Mouse (Mus musculus) frontal cortex, adult (tissue): ENCODE results near the gene Ugt1a8.
"Not testable (repeated sequence)": the region's sequence is repeated elsewhere in the genome, so short reads cannot be mapped to it uniquely, and the experiment has no call there.

Source experiments
- ATAC-seq: cut with Nextera tagmentation; 2 replicates; pipeline ENCODE4 v1.9.2; 2017; ENCODE audit warnings: mild to moderate bottlenecking, moderate library complexity, mixed read lengths; ENCODE audit not compliant: low TSS enrichment

Ugt1a8 gene

GRCm38 (mm10) chr1:88109027-88109557 is 21.5 kb downstream of the Ugt1a8 start:
- ATAC-seq, result not testable (repeated sequence)

- ATAC-seq, result not testable (repeated sequence)
These were observed 22.0 kb downstream of the Ugt1a8 start for GRCm38 (mm10) chr1:88109604-88110003.

GRCm38 (mm10) chr1:88112769-88113168 is 25.2 kb downstream of the Ugt1a8 start:
- ATAC-seq, result not testable (repeated sequence)

- peak; percentile 84 for ATAC-seq
These were observed 32.9 kb downstream of the Ugt1a8 start for GRCm38 (mm10) chr1:88120550-88120949.

GRCm38 (mm10) chr1:88121521-88121920 is 33.9 kb downstream of the Ugt1a8 start:
- not testable (repeated sequence) for ATAC-seq

GRCm38 (mm10) chr1:88125827-88126360 is 38.3 kb downstream of the Ugt1a8 start:
- not testable (repeated sequence) for ATAC-seq

GRCm38 (mm10) chr1:88129091-88129490 is 41.5 kb downstream of the Ugt1a8 start:
- not testable (repeated sequence) for ATAC-seq

- not testable (repeated sequence) for ATAC-seq
These were observed 42.6 kb downstream of the Ugt1a8 start for GRCm38 (mm10) chr1:88130223-88130622.

GRCm38 (mm10) chr1:88133908-88134456 is 46.4 kb downstream of the Ugt1a8 start:
- ATAC-seq, result no peak

- not testable (repeated sequence) for ATAC-seq
These were observed 46.9 kb downstream of the Ugt1a8 start, which contains the start of gene Ugt1a6a for GRCm38 (mm10) chr1:88134457-88135011. Ugt1a6a (plus strand) TSS chr1:88134809.

GRCm38 (mm10) chr1:88135229-88135904 is 47.8 kb downstream of the Ugt1a8 start:
- ATAC-seq, result not testable (repeated sequence)

GRCm38 (mm10) chr1:88136646-88137045 is 49.0 kb downstream of the Ugt1a8 start:
- ATAC-seq, result no peak

- ATAC-seq, result no peak
These were observed 49.7 kb downstream of the Ugt1a8 start for GRCm38 (mm10) chr1:88137264-88137663.

GRCm38 (mm10) chr1:88138145-88138544 is 50.5 kb downstream of the Ugt1a8 start:
- no peak for ATAC-seq

- not testable (repeated sequence) for ATAC-seq
These were observed 52.9 kb downstream of the Ugt1a8 start for GRCm38 (mm10) chr1:88140492-88140891.

- ATAC-seq, result peak; percentile 81
These were observed 56.5 kb downstream of the Ugt1a8 start for GRCm38 (mm10) chr1:88143966-88144675.

- ATAC-seq, result not testable (repeated sequence)
These were observed 57.7 kb downstream of the Ugt1a8 start for GRCm38 (mm10) chr1:88145278-88145677.

- ATAC-seq, result not testable (repeated sequence)
These were observed 62.5 kb downstream of the Ugt1a8 start for GRCm38 (mm10) chr1:88150133-88150532.

- ATAC-seq, result no peak
These were observed 70.8 kb downstream of the Ugt1a8 start for GRCm38 (mm10) chr1:88158430-88158829.

GRCm38 (mm10) chr1:88165711-88166110 is 78.1 kb downstream of the Ugt1a8 start, which contains the start of gene Ugt1a5:
Ugt1a5 (plus strand) TSS chr1:88166012.
- no peak for ATAC-seq

- not testable (repeated sequence) for ATAC-seq
These were observed 84.6 kb downstream of the Ugt1a8 start for GRCm38 (mm10) chr1:88172190-88172589.

- ATAC-seq, result no peak
These were observed 92.0 kb downstream of the Ugt1a8 start for GRCm38 (mm10) chr1:88179657-88180056.
